Mouse (Mus musculus): ENCODE results near the gene Foxn3.

DNA sequence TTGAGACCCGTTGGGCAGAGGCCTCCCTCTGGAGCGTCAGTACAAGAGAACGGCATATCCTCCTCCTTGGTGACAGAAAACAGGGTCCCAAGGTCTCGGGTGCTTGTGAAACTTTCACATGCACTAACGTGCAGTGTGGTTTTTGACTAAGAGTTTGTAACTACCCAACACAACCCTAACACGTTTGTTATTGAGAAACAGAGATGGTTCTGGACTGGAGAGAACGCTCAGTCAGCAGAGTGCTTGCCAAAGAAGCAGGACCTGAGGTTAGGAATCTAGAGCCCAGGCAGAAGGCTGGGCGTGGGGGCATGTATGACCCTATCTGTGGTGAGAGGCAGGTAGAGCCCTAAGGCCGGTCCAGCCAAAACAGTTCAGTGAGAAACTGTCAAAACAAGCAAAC lies 330.9 kb downstream of the Foxn3 start:
- TF ChIP-seq POLR2A (IDR thresholded peaks at IDR 0.05; ENCODE audit: insufficient read length, low read depth) = no peak
- no peak for TF ChIP-seq TCF12 (IDR thresholded peaks at IDR 0.05; ENCODE audit: insufficient read depth, poor library complexity, severe bottlenecking)
- TF ChIP-seq E2F4 (IDR thresholded peaks at IDR 0.05; ENCODE audit: insufficient read depth) = no peak
- TF ChIP-seq MYOG (IDR thresholded peaks at IDR 0.05; ENCODE audit: control insufficient read depth in 1 of 3, insufficient read depth in 1 of 3, insufficient read length in 2 of 3, low read depth in 2 of 3) = no peak
- TF ChIP-seq USF1 (IDR thresholded peaks at IDR 0.05; ENCODE audit: low read depth) = no peak
- TF ChIP-seq SRF (IDR thresholded peaks at IDR 0.05; ENCODE audit: control insufficient read depth, insufficient read length, low read depth) = no peak
- no peak for TF ChIP-seq MAX (IDR thresholded peaks at IDR 0.05; ENCODE audit: low read depth)
- TF ChIP-seq POLR2AphosphoS2 (IDR thresholded peaks at IDR 0.05; ENCODE audit: insufficient read length, low read depth) = no peak
- TF ChIP-seq REST (IDR thresholded peaks at IDR 0.05; ENCODE audit: insufficient read depth, insufficient read length) = no peak
- no peak for TF ChIP-seq MYOD1 (IDR thresholded peaks at IDR 0.05; ENCODE audit: control insufficient read depth in 1 of 3, insufficient read length in 2 of 3, low read depth in 2 of 3)

Data from myocyte (in vitro differentiated cells).